Mouse (Mus musculus): ENCODE measurements at regions not wholly inside any gene's neighbourhood (a gene's known extent, or its start where the extent isn't known, plus 50 kb on each side); places are given as distances from the start of the nearest gene placed in this dataset.
A peak's percentile ranks its signal among the peaks of the same experiment; 100 is the strongest.

DNA sequence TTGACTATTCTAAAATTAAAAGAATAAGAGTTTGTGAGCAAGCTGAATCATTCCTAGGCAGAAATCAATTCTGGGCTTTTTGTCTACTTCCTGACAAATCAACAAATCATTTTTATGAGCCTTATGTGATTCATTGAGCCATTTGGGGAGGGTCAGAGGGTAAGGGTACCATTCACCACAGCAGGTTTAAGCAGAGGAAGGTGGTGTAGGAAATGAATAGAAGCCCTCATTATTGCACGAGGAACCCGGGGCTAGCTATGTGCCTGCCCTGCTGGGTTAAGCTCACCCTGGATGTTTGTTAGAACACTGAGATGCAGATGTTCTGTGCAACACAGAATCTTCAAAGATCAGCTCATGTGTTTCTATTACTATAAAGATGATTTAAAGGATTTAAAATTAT is 150.2 kb upstream of the Lyplal1 start:
- Histone ChIP-seq H3K9me3 (replicated peaks; ENCODE audit: control insufficient read depth, low read length) (peaks cover 2% of the 10 kb centered on the region; the same call in 1 of the 2 replicates), H3K4me3 (ENCODE audit: low read depth, low read length) (no peak overlapping the region), H3K36me3 (ENCODE audit: control insufficient read depth, insufficient read depth, low read length) (no peaks in the 10 kb centered on the region), H3K4me1 (ENCODE audit: control insufficient read depth, insufficient read depth, low read length) (peaks cover 5% of the 10 kb centered on the region), H3K4me2 (no peak overlapping the region), H3K9ac (ENCODE audit: low read depth, low read length) (no peak overlapping the region), H3K27ac (ENCODE audit: low read depth, low read length) (no peak overlapping the region), H3K27me3 (ENCODE audit: control insufficient read depth, insufficient read depth, low read length) (no peaks in the 10 kb centered on the region)
- 73% methylated on average over 2 of the region's 2 CpGs for WGBS (ENCODE audit: insufficient replicate concordance)
- no peak for ATAC-seq (replicated peaks; ENCODE audit: insufficient number of reproducible peaks, low FRiP score, low TSS enrichment)

GRCm38 (mm10) chr1:186264639-186265038 is 147.5 kb upstream of the Lyplal1 start:
- 0 out of 2 replicates have a peak, but pooled peaks have one; percentile 18 for ATAC-seq (replicated peaks; ENCODE audit: insufficient number of reproducible peaks, low FRiP score, low TSS enrichment)

GRCm38 (mm10) chr1:186263955-186264354 is 146.8 kb upstream of the Lyplal1 start:
- Histone ChIP-seq H3K9ac (ENCODE audit: low read depth, low read length) (no peak overlapping the region), H3K36me3 (ENCODE audit: control insufficient read depth, insufficient read depth, low read length) (no peaks in the 10 kb centered on the region), H3K4me1 (ENCODE audit: control insufficient read depth, insufficient read depth, low read length) (peaks cover 14% of the 10 kb centered on the region), H3K27me3 (ENCODE audit: control insufficient read depth, insufficient read depth, low read length) (no peaks in the 10 kb centered on the region), H3K9me3 (replicated peaks; ENCODE audit: control insufficient read depth, low read length) (peaks cover 2% of the 10 kb centered on the region; the same call in 1 of the 2 replicates), H3K27ac (ENCODE audit: low read depth, low read length) (no peak overlapping the region), H3K4me2 (no peak overlapping the region), H3K4me3 (ENCODE audit: low read depth, low read length) (no peak overlapping the region)
- ATAC-seq (replicated peaks; ENCODE audit: insufficient number of reproducible peaks, low FRiP score, low TSS enrichment): no peak
- 62% methylated on average over 7 of the region's 7 CpGs for WGBS (ENCODE audit: insufficient replicate concordance)

More at GRCm38 (mm10) chr1:186264639-186265038, 147.5 kb upstream of the Lyplal1 start:
- H3K4me2 ChIP-seq: no peak overlapping the region
- peak overlapping the region; percentile 78 for H3K27ac ChIP-seq (ENCODE audit: low read depth, low read length)
- no peaks in the 10 kb centered on the region for H3K36me3 ChIP-seq (ENCODE audit: control insufficient read depth, insufficient read depth, low read length)
- WGBS (ENCODE audit: insufficient replicate concordance): 48% methylated on average over 3 of the region's 3 CpGs
- H3K4me3 ChIP-seq (ENCODE audit: low read depth, low read length): no peak overlapping the region
- no peaks in the 10 kb centered on the region for H3K27me3 ChIP-seq (ENCODE audit: control insufficient read depth, insufficient read depth, low read length)
- peaks cover 2% of the 10 kb centered on the region; the same call in 1 of the 2 replicates for H3K9me3 ChIP-seq (replicated peaks; ENCODE audit: control insufficient read depth, low read length)
- H3K4me1 ChIP-seq (ENCODE audit: control insufficient read depth, insufficient read depth, low read length): peaks cover 14% of the 10 kb centered on the region
- H3K9ac ChIP-seq (ENCODE audit: low read depth, low read length): no peak overlapping the region

DNA sequence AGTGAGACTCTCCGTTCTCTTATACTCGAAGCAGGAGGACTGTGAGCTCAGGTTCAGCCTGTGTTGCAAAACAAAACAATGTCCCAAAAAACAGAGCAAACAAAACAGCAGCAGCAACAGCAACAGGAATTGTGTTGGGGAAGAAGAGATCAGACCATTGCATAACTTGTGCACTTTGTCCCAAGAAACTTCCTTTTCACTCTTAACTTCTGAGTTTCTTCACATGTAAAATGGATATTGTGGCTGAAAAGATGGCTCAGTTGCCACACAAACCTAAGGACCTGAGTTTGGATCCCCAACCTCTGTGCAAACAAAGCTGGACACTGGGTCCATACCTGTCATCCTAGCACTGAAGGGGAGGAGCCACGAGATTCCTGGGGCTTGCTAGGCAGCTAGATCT is 146.1 kb upstream of the Lyplal1 start:
- Histone ChIP-seq H3K9me3 (replicated peaks; ENCODE audit: control insufficient read depth, low read length) (peaks cover 2% of the 10 kb centered on the region; the same call in 1 of the 2 replicates), H3K27ac (ENCODE audit: low read depth, low read length) (no peak overlapping the region), H3K27me3 (ENCODE audit: control insufficient read depth, insufficient read depth, low read length) (no peaks in the 10 kb centered on the region), H3K9ac (ENCODE audit: low read depth, low read length) (no peak overlapping the region), H3K4me1 (ENCODE audit: control insufficient read depth, insufficient read depth, low read length) (peaks cover 14% of the 10 kb centered on the region), H3K36me3 (ENCODE audit: control insufficient read depth, insufficient read depth, low read length) (no peaks in the 10 kb centered on the region), H3K4me3 (ENCODE audit: low read depth, low read length) (no peak overlapping the region), H3K4me2 (no peak overlapping the region)
- ATAC-seq (replicated peaks; ENCODE audit: insufficient number of reproducible peaks, low FRiP score, low TSS enrichment): no peak
- 72% methylated on average over 3 of the region's 3 CpGs for WGBS (ENCODE audit: insufficient replicate concordance)

GRCm38 (mm10) chr1:186262040-186262439 is 144.9 kb upstream of the Lyplal1 start:
- ATAC-seq (replicated peaks; ENCODE audit: insufficient number of reproducible peaks, low FRiP score, low TSS enrichment): no peak
- Histone ChIP-seq H3K4me1 (ENCODE audit: control insufficient read depth, insufficient read depth, low read length) (peaks cover 14% of the 10 kb centered on the region), H3K27ac (ENCODE audit: low read depth, low read length) (no peak overlapping the region), H3K9ac (ENCODE audit: low read depth, low read length) (no peak overlapping the region), H3K9me3 (replicated peaks; ENCODE audit: control insufficient read depth, low read length) (peaks cover 2% of the 10 kb centered on the region; the same call in 1 of the 2 replicates), H3K27me3 (ENCODE audit: control insufficient read depth, insufficient read depth, low read length) (no peaks in the 10 kb centered on the region), H3K4me3 (ENCODE audit: low read depth, low read length) (no peak overlapping the region), H3K4me2 (no peak overlapping the region), H3K36me3 (ENCODE audit: control insufficient read depth, insufficient read depth, low read length) (no peaks in the 10 kb centered on the region)
- 80% methylated on average over 6 of the region's 6 CpGs for WGBS (ENCODE audit: insufficient replicate concordance)

DNA sequence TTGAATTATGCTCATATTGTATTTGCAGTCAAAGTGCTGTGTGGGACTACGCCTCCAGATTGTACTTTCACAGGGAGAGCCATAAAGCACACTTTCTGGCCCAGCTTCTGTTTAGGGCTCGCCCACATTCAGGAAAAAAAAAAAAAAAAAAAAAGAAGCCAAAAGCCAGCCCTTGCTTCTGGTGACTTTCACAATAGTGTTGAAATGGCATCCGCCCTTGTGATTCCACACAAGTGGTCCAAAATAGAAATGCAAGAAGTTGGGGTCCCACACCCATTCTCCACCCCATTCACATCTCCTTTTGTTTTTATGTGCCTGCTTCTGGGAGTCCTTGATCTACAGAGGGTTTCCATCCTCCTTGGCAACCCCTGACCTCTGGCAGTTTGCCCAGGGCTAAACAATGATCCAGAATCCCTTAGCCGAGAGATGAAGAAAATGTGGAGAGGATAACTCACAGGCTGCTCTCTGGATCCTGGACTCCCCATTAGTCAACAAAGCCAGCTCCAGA is 144.3 kb upstream of the Lyplal1 start:
- Histone ChIP-seq H3K4me2 (no peak overlapping the region), H3K27ac (ENCODE audit: low read depth, low read length) (peak overlapping the region; percentile 50; the same call in 1 of the 2 replicates), H3K9me3 (replicated peaks; ENCODE audit: control insufficient read depth, low read length) (peaks cover under 1% of the 10 kb centered on the region; the same call in 1 of the 2 replicates), H3K4me1 (ENCODE audit: control insufficient read depth, insufficient read depth, low read length) (peaks cover 14% of the 10 kb centered on the region), H3K9ac (ENCODE audit: low read depth, low read length) (no peak overlapping the region), H3K27me3 (ENCODE audit: control insufficient read depth, insufficient read depth, low read length) (no peaks in the 10 kb centered on the region), H3K36me3 (ENCODE audit: control insufficient read depth, insufficient read depth, low read length) (no peaks in the 10 kb centered on the region), H3K4me3 (ENCODE audit: low read depth, low read length) (no peak overlapping the region)
- WGBS (ENCODE audit: insufficient replicate concordance): 30% methylated on average over 4 of the region's 4 CpGs
- peak; percentile 57; the same call in 1 of the 2 replicates for ATAC-seq (replicated peaks; ENCODE audit: insufficient number of reproducible peaks, low FRiP score, low TSS enrichment)

GRCm38 (mm10) chr1:186257611-186258010 is 140.5 kb upstream of the Lyplal1 start:
- Histone ChIP-seq H3K27me3 (ENCODE audit: control insufficient read depth, insufficient read depth, low read length) (no peaks in the 10 kb centered on the region), H3K9ac (ENCODE audit: low read depth, low read length) (no peak overlapping the region), H3K4me2 (no peak overlapping the region), H3K36me3 (ENCODE audit: control insufficient read depth, insufficient read depth, low read length) (no peaks in the 10 kb centered on the region), H3K27ac (ENCODE audit: low read depth, low read length) (no peak overlapping the region), H3K9me3 (replicated peaks; ENCODE audit: control insufficient read depth, low read length) (no peaks in the 10 kb centered on the region), H3K4me1 (ENCODE audit: control insufficient read depth, insufficient read depth, low read length) (peaks cover 9% of the 10 kb centered on the region), H3K4me3 (ENCODE audit: low read depth, low read length) (no peak overlapping the region)
- WGBS (ENCODE audit: insufficient replicate concordance): 67% methylated on average over 1 of the region's 1 CpGs
- no peak for ATAC-seq (replicated peaks; ENCODE audit: insufficient number of reproducible peaks, low FRiP score, low TSS enrichment)

- Histone ChIP-seq H3K9ac (ENCODE audit: low read depth, low read length) (no peak overlapping the region), H3K27ac (ENCODE audit: low read depth, low read length) (no peak overlapping the region), H3K4me1 (ENCODE audit: control insufficient read depth, insufficient read depth, low read length) (no peaks in the 10 kb centered on the region), H3K27me3 (ENCODE audit: control insufficient read depth, insufficient read depth, low read length) (no peaks in the 10 kb centered on the region), H3K4me3 (ENCODE audit: low read depth, low read length) (no peak overlapping the region), H3K9me3 (replicated peaks; ENCODE audit: control insufficient read depth, low read length) (no peaks in the 10 kb centered on the region), H3K4me2 (no peak overlapping the region), H3K36me3 (ENCODE audit: control insufficient read depth, insufficient read depth, low read length) (no peaks in the 10 kb centered on the region)
- 78% methylated on average over 8 of the region's 8 CpGs for WGBS (ENCODE audit: insufficient replicate concordance)
- ATAC-seq (replicated peaks; ENCODE audit: insufficient number of reproducible peaks, low FRiP score, low TSS enrichment): no peak
These were observed 138.5 kb upstream of the Lyplal1 start for GRCm38 (mm10) chr1:186255476-186256080.

DNA sequence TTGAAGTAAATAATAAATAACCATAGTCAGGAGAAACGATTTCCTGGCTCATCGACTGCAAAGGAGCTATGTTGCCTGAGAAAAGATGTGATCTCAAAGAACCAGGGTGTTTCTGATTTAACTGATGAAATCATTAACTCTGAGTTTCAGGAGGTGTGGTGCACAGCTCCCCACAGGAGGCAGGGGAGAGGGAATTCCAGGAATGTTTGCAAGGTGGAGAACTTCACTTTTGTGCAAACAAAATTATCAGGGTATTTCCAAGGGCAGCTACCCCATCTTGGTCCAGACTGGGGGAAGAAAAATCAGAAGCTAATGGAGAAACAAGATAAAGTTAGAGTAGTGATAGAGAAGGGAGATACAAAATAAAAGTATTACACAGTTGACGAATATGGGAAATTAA is 137.4 kb upstream of the Lyplal1 start:
- no peak for ATAC-seq (replicated peaks; ENCODE audit: insufficient number of reproducible peaks, low FRiP score, low TSS enrichment)
- Histone ChIP-seq H3K4me1 (ENCODE audit: control insufficient read depth, insufficient read depth, low read length) (no peaks in the 10 kb centered on the region), H3K36me3 (ENCODE audit: control insufficient read depth, insufficient read depth, low read length) (no peaks in the 10 kb centered on the region), H3K27me3 (ENCODE audit: control insufficient read depth, insufficient read depth, low read length) (no peaks in the 10 kb centered on the region), H3K4me3 (ENCODE audit: low read depth, low read length) (no peak overlapping the region), H3K9me3 (replicated peaks; ENCODE audit: control insufficient read depth, low read length) (no peaks in the 10 kb centered on the region), H3K27ac (ENCODE audit: low read depth, low read length) (no peak overlapping the region), H3K9ac (ENCODE audit: low read depth, low read length) (no peak overlapping the region), H3K4me2 (no peak overlapping the region)
- WGBS (ENCODE audit: insufficient replicate concordance): 51% methylated on average over 3 of the region's 3 CpGs
